In the genomic region with DNA sequence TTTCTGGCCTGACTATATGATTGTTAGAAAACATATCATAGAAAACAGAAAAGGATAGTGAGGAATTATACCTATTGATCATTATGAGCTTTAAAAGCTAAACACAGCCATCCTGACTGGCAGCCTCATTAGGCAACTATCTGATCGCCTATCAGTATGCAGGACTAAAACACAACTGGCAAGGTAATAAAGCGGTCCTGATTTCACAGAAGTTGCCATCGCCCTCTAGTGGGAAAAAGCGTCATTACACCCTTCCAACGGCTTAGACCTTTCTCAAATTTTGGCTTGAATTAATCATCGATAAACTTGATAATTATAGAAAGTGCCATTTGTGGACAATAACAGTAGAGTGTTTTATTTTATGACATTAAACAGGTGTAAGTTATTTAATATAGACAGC, we compare ENCODE assay signal across 9 mouse cellular contexts. TPM values are rescaled to one million over a fixed set of nuclear protein-coding genes. Genes with fewer than 3 reads are reported as not detected.
A peak's percentile ranks its signal among the peaks of the same experiment; 100 is the strongest.
DNase-seq lines count a peak whose midpoint lies in the region; ATAC-seq and TF ChIP-seq lines count a peak whose summit lies in the region.
"Had no signal": no experiment of that assay in that cellular context is flagged by ENCODE, and none has a peak within 500 bp of the region (broad histone marks: within the 10 kb centered on the region; RNA-seq: fewer than 3 reads in every experiment).

No protein-coding gene starts in this region.

- peak; percentile 57; the same call in 1 of the 2 replicates for ATAC-seq in forebrain, embryonic 13.5 days
- ATAC-seq in intestine, postnatal 0 days: no peak
- ATAC-seq in neural tube, embryonic 11.5 days (ENCODE audit: insufficient read depth, low FRiP score, low TSS enrichment): peak; percentile 58; the same call in 1 of the 2 replicates

- no peak overlapping the region for H3K9ac ChIP-seq in forebrain, embryonic 13.5 days
- H3K9ac ChIP-seq in intestine, postnatal 0 days (ENCODE audit: low read depth, low read length): no peak overlapping the region
- no peak overlapping the region for H3K9ac ChIP-seq in neural tube, embryonic 11.5 days (ENCODE audit: low read length)
- H3K9ac ChIP-seq: heart, embryonic 13.5 days had no signal

- peak; percentile 95 for TF ChIP-seq CTCF in intestine, postnatal 0 days (IDR thresholded peaks at IDR 0.05; ENCODE audit: low read depth)

- no peaks in the 10 kb centered on the region for H3K36me3 ChIP-seq in forebrain, embryonic 13.5 days (ENCODE audit: poor library complexity, severe bottlenecking)
- no peaks in the 10 kb centered on the region for H3K36me3 ChIP-seq in intestine, postnatal 0 days (ENCODE audit: control insufficient read depth, insufficient read depth)
- no peaks in the 10 kb centered on the region for H3K36me3 ChIP-seq in neural tube, embryonic 11.5 days (ENCODE audit: control insufficient read depth, insufficient read depth, low read length)
- H3K36me3 ChIP-seq: heart, embryonic 13.5 days had no signal

- peaks cover 4% of the 10 kb centered on the region; the same call in 1 of the 2 replicates for H3K27me3 ChIP-seq in forebrain, embryonic 13.5 days
- H3K27me3 ChIP-seq in intestine, postnatal 0 days (replicated peaks; ENCODE audit: control insufficient read depth, insufficient read depth, low read length): no peaks in the 10 kb centered on the region
- H3K27me3 ChIP-seq in neural tube, embryonic 11.5 days (ENCODE audit: control insufficient read depth, insufficient read depth, low read length): no peaks in the 10 kb centered on the region
- H3K27me3 ChIP-seq: heart, embryonic 13.5 days had no signal

- no peak overlapping the region for H3K27ac ChIP-seq in forebrain, embryonic 13.5 days
- no peak overlapping the region for H3K27ac ChIP-seq in intestine, postnatal 0 days (ENCODE audit: low read depth, low read length)
- no peak overlapping the region for H3K27ac ChIP-seq in neural tube, embryonic 11.5 days (ENCODE audit: low read depth, low read length)
- H3K27ac ChIP-seq: heart, embryonic 13.5 days had no signal

- intact Hi-C loops in left cerebral cortex, postnatal 4 days (cut with DNase I): loop anchor here (5.0 kb wide), 1 partner anchor 593 kb away; no protein-coding TSS in a partner anchor

- H3K4me1 ChIP-seq in forebrain, embryonic 13.5 days: no peaks in the 10 kb centered on the region
- no peaks in the 10 kb centered on the region for H3K4me1 ChIP-seq in intestine, postnatal 0 days (replicated peaks; ENCODE audit: control insufficient read depth, insufficient read depth, low read length)
- H3K4me1 ChIP-seq in neural tube, embryonic 11.5 days (ENCODE audit: control insufficient read depth, insufficient read depth, low read length): no peaks in the 10 kb centered on the region
- H3K4me1 ChIP-seq: heart, embryonic 13.5 days had no signal

- no peak overlapping the region for H3K4me2 ChIP-seq in forebrain, embryonic 13.5 days
- H3K4me2 ChIP-seq in intestine, postnatal 0 days (replicated peaks; ENCODE audit: low read depth): no peak overlapping the region
- H3K4me2 ChIP-seq in neural tube, embryonic 11.5 days (ENCODE audit: low read depth): no peak overlapping the region
- H3K4me2 ChIP-seq: heart, embryonic 13.5 days had no signal

- WGBS in forebrain, embryonic 13.5 days: 15% methylated on average over 6 of the region's 6 CpGs
- 12% methylated on average over 6 of the region's 6 CpGs for WGBS in intestine, postnatal 0 days
- 13% methylated on average over 6 of the region's 6 CpGs for WGBS in neural tube, embryonic 11.5 days

- DNase-seq in urinary bladder, postnatal 14 days (ENCODE audit: low spot score): peak; percentile 63
- no peak for DNase-seq in urinary bladder, adult 2 months (ENCODE audit: low spot score)
- DNase-seq in adrenal gland, postnatal 36 days: peak; percentile 34 to 63
- DNase-seq in left cerebral cortex, postnatal 4 days: peak; percentile 55
- peak; percentile 64 for DNase-seq in neural tube, embryonic 11.5 days (ENCODE audit: low spot score)
- peak; percentile 61 for DNase-seq in urinary bladder, postnatal 25 days (ENCODE audit: low spot score)

- no peak overlapping the region for H3K4me3 ChIP-seq in forebrain, embryonic 13.5 days
- H3K4me3 ChIP-seq in intestine, postnatal 0 days (ENCODE audit: low read depth, low read length): no peak overlapping the region
- H3K4me3 ChIP-seq in neural tube, embryonic 11.5 days (ENCODE audit: low read depth, low read length): no peak overlapping the region
- H3K4me3 ChIP-seq: heart, embryonic 13.5 days had no signal

- no peaks in the 10 kb centered on the region for H3K9me3 ChIP-seq in forebrain, embryonic 13.5 days (replicated peaks)
- no peaks in the 10 kb centered on the region for H3K9me3 ChIP-seq in intestine, postnatal 0 days (ENCODE audit: control insufficient read depth)
- H3K9me3 ChIP-seq in neural tube, embryonic 11.5 days (ENCODE audit: control insufficient read depth, low read length): no peaks in the 10 kb centered on the region
- H3K9me3 ChIP-seq: heart, embryonic 13.5 days had no signal

RNA-seq across cellular contexts. Expression of gene Alg10b, which starts 9.2 kb away (rescaled TPM):
- polyA plus RNA-seq in urinary bladder, adult 2 months (2012; rRNA removed): 15.4 and 16.0 TPM in 2 replicates
- 10 to 100 TPM; 30.2 to 34.5 TPM for total RNA-seq in adrenal gland, postnatal 36 days (2021)
- 40.1 and 44.2 TPM in 2 replicates for polyA plus RNA-seq in forebrain, embryonic 13.5 days (2015; fragmentation: Nextera tagmentation; extraction: Ambion mirVana)
- polyA plus RNA-seq in intestine, postnatal 0 days (2015; fragmentation: Nextera tagmentation; extraction: Ambion mirVana): 12.1 and 12.3 TPM in 2 replicates
- 10 to 100 TPM; 47.7 to 49.4 TPM for total RNA-seq in left cerebral cortex, postnatal 4 days (2021)
- polyA plus RNA-seq in neural tube, embryonic 11.5 days (2014; fragmentation: Nextera tagmentation; extraction: Ambion mirVana): 49.3 and 49.9 TPM in 2 replicates
